Mouse (Mus musculus) neural tube, embryonic 12.5 days (tissue): ENCODE results near the gene Usp39. TPM values are rescaled to one million over a fixed set of nuclear protein-coding genes. Genes with fewer than 3 reads are reported as not detected.

Source experiments
- ATAC-seq: fragments of 200-750 bp; cut with Nextera tagmentation; 2 replicates; pipeline ENCODE4 v1.8.0; 2017; ENCODE audit warnings: low read depth, mild to moderate bottlenecking, moderate TSS enrichment, moderate library complexity; ENCODE audit not compliant: low FRiP score
- H3K27ac ChIP-seq: fragments of 300-500 bp; sonication (generic); 2 replicates; pipeline ENCODE4 v1.5.1; 2016
- H3K27me3 ChIP-seq: fragments of 300-500 bp; sonication (generic); replicated peaks from 2 replicates; pipeline ENCODE4 v1.6.1; 2016; ENCODE audit warnings: mild to moderate bottlenecking
- H3K36me3 ChIP-seq: fragments of 300-500 bp; sonication (generic); 2 replicates; pipeline ENCODE4 v1.6.1; 2016; ENCODE audit warnings: mild to moderate bottlenecking
- H3K4me1 ChIP-seq: fragments of 300-500 bp; sonication (generic); 2 replicates; pipeline ENCODE4 v1.6.1; 2016
- H3K4me2 ChIP-seq: fragments of 300-500 bp; sonication (generic); replicated peaks from 2 replicates; pipeline ENCODE4 v1.6.1; 2016; ENCODE audit warnings: mild to moderate bottlenecking
- H3K4me3 ChIP-seq: fragments of 300-500 bp; sonication (generic); 2 replicates; pipeline ENCODE4 v1.5.1; 2016
- H3K9ac ChIP-seq: fragments of 300-500 bp; sonication (generic); 2 replicates; pipeline ENCODE4 v1.6.1; 2016; ENCODE audit warnings: mild to moderate bottlenecking
- H3K9me3 ChIP-seq: fragments of 300-500 bp; sonication (generic); 2 replicates; pipeline ENCODE4 v1.6.1; 2016; ENCODE audit warnings: mild to moderate bottlenecking
- WGBS: fragments of 180-500 bp; shearing (Covaris S2); methylation state at CpG from one replicate; pipeline ENCODE4 v1.1.7; 2016; 5-methylcytosine and 5-hydroxymethylcytosine counted together
- polyA plus RNA-seq: library from polyadenylated mRNA; unstranded; fragments of >200 nt; fragmentation: Nextera tagmentation; extraction: Ambion mirVana; gene quantifications from 2 replicates; pipeline ENCODE4 v1.2.1, GENCODE M21; 2016

Gene Usp39
- polyA plus RNA-seq, 1 experiment from 2014 or later, result 63.7 TPM

GRCm38 (mm10) chr6:72345633-72346032, 649 bp upstream of the Usp39 start:
- WGBS, result 56% methylated on average over 6 of the region's 6 CpGs
- no peaks in the 10 kb centered on the region for H3K9me3 ChIP-seq
- no peak for ATAC-seq
- no peak overlapping the region for H3K27ac ChIP-seq
- H3K4me2 ChIP-seq, result peak overlapping the region; percentile 75
- H3K36me3 ChIP-seq, result peaks cover 30% of the 10 kb centered on the region
- H3K9ac ChIP-seq, result no peak overlapping the region
- H3K4me3 ChIP-seq, result peak overlapping the region; percentile 80
- no peaks in the 10 kb centered on the region for H3K27me3 ChIP-seq
- peaks cover 34% of the 10 kb centered on the region for H3K4me1 ChIP-seq

GRCm38 (mm10) chr6:72344396-72345073, 449 bp downstream of the Usp39 start:
- no peaks in the 10 kb centered on the region for H3K9me3 ChIP-seq
- peaks cover 34% of the 10 kb centered on the region for H3K4me1 ChIP-seq
- ATAC-seq, result peak; percentile 55
- peak overlapping the region; percentile 75 for H3K4me2 ChIP-seq
- H3K4me3 ChIP-seq, result peak overlapping the region; percentile 80
- H3K27me3 ChIP-seq, result no peaks in the 10 kb centered on the region
- peak overlapping the region; percentile 89 for H3K9ac ChIP-seq
- WGBS, result under 1% methylated on average over 42 of the region's 42 CpGs
- H3K27ac ChIP-seq, result no peak overlapping the region
- peaks cover 24% of the 10 kb centered on the region for H3K36me3 ChIP-seq

GRCm38 (mm10) chr6:72340481-72340880, 4.5 kb downstream of the Usp39 start:
- H3K9me3 ChIP-seq, result no peaks in the 10 kb centered on the region
- H3K4me3 ChIP-seq, result no peak overlapping the region
- H3K27ac ChIP-seq, result no peak overlapping the region
- H3K27me3 ChIP-seq, result no peaks in the 10 kb centered on the region
- no peak overlapping the region for H3K4me2 ChIP-seq
- 80% methylated on average over 2 of the region's 2 CpGs for WGBS
- peaks cover 11% of the 10 kb centered on the region for H3K4me1 ChIP-seq
- no peak for ATAC-seq
- H3K36me3 ChIP-seq, result peaks cover 51% of the 10 kb centered on the region
- no peak overlapping the region for H3K9ac ChIP-seq

GRCm38 (mm10) chr6:72333111-72333510, 11.9 kb downstream of the Usp39 start:
- H3K9me3 ChIP-seq, result no peaks in the 10 kb centered on the region
- ATAC-seq, result no peak
- no peaks in the 10 kb centered on the region for H3K27me3 ChIP-seq
- H3K4me2 ChIP-seq, result no peak overlapping the region
- H3K4me1 ChIP-seq, result no peaks in the 10 kb centered on the region
- H3K4me3 ChIP-seq, result no peak overlapping the region
- 85% methylated on average over 5 of the region's 5 CpGs for WGBS
- H3K27ac ChIP-seq, result no peak overlapping the region
- peaks cover 90% of the 10 kb centered on the region for H3K36me3 ChIP-seq
- H3K9ac ChIP-seq, result no peak overlapping the region

GRCm38 (mm10) chr6:72330133-72330532, 14.9 kb downstream of the Usp39 start:
- no peak for ATAC-seq
- Histone ChIP-seq H3K9ac (no peak overlapping the region), H3K4me3 (no peak overlapping the region), H3K4me2 (no peak overlapping the region), H3K27ac (no peak overlapping the region), H3K4me1 (no peaks in the 10 kb centered on the region), H3K27me3 (no peaks in the 10 kb centered on the region), H3K9me3 (no peaks in the 10 kb centered on the region), H3K36me3 (peaks cover 86% of the 10 kb centered on the region)
- WGBS, result 99% methylated on average over 4 of the region's 4 CpGs

- ATAC-seq, result no peak
- Histone ChIP-seq H3K4me2 (no peak overlapping the region), H3K27me3 (no peaks in the 10 kb centered on the region), H3K4me1 (no peaks in the 10 kb centered on the region), H3K27ac (no peak overlapping the region), H3K36me3 (peaks cover 87% of the 10 kb centered on the region), H3K9me3 (no peaks in the 10 kb centered on the region), H3K9ac (no peak overlapping the region), H3K4me3 (no peak overlapping the region)
- 97% methylated on average over 5 of the region's 5 CpGs for WGBS
These were observed 16.0 kb downstream of the Usp39 start for GRCm38 (mm10) chr6:72329019-72329418.

GRCm38 (mm10) chr6:72326274-72326673, 18.7 kb downstream of the Usp39 start:
- no peak overlapping the region for H3K4me3 ChIP-seq
- ATAC-seq, result no peak
- no peaks in the 10 kb centered on the region for H3K9me3 ChIP-seq
- no peak overlapping the region for H3K4me2 ChIP-seq
- no peak overlapping the region for H3K27ac ChIP-seq
- no peak overlapping the region for H3K9ac ChIP-seq
- no peaks in the 10 kb centered on the region for H3K4me1 ChIP-seq
- peaks cover 90% of the 10 kb centered on the region for H3K36me3 ChIP-seq
- WGBS, result 86% methylated on average over 6 of the region's 6 CpGs
- H3K27me3 ChIP-seq, result no peaks in the 10 kb centered on the region

- no peaks in the 10 kb centered on the region for H3K9me3 ChIP-seq
- 95% methylated on average over 6 of the region's 6 CpGs for WGBS
- no peak overlapping the region for H3K4me3 ChIP-seq
- no peak overlapping the region for H3K4me2 ChIP-seq
- no peaks in the 10 kb centered on the region for H3K27me3 ChIP-seq
- no peaks in the 10 kb centered on the region for H3K4me1 ChIP-seq
- no peak overlapping the region for H3K9ac ChIP-seq
- no peak for ATAC-seq
- H3K27ac ChIP-seq, result no peak overlapping the region
- H3K36me3 ChIP-seq, result peaks cover 91% of the 10 kb centered on the region
These were observed 21.0 kb downstream of the Usp39 start for GRCm38 (mm10) chr6:72323786-72324508.

GRCm38 (mm10) chr6:72322936-72323335, 22.0 kb downstream of the Usp39 start:
- Histone ChIP-seq H3K4me2 (no peak overlapping the region), H3K9ac (no peak overlapping the region), H3K4me1 (no peaks in the 10 kb centered on the region), H3K27ac (no peak overlapping the region), H3K36me3 (peaks cover 90% of the 10 kb centered on the region), H3K4me3 (no peak overlapping the region), H3K9me3 (no peaks in the 10 kb centered on the region), H3K27me3 (no peaks in the 10 kb centered on the region)
- WGBS, result 94% methylated on average over 3 of the region's 3 CpGs
- no peak for ATAC-seq

GRCm38 (mm10) chr6:72319019-72319418, 26.0 kb downstream of the Usp39 start:
- Histone ChIP-seq H3K9ac (no peak overlapping the region), H3K27me3 (no peaks in the 10 kb centered on the region), H3K27ac (no peak overlapping the region), H3K4me1 (no peaks in the 10 kb centered on the region), H3K9me3 (no peaks in the 10 kb centered on the region), H3K4me3 (no peak overlapping the region), H3K4me2 (no peak overlapping the region), H3K36me3 (peaks cover 71% of the 10 kb centered on the region)
- 86% methylated on average over 11 of the region's 11 CpGs for WGBS
- ATAC-seq, result no peak

- Histone ChIP-seq H3K36me3 (peaks cover 68% of the 10 kb centered on the region), H3K4me1 (no peaks in the 10 kb centered on the region), H3K4me2 (no peak overlapping the region), H3K4me3 (no peak overlapping the region), H3K27me3 (no peaks in the 10 kb centered on the region), H3K9ac (no peak overlapping the region), H3K9me3 (no peaks in the 10 kb centered on the region), H3K27ac (no peak overlapping the region)
- ATAC-seq, result no peak
- WGBS, result 82% methylated on average over 5 of the region's 5 CpGs
These were observed 26.5 kb downstream of the Usp39 start for GRCm38 (mm10) chr6:72318440-72318839.

- WGBS, result 78% methylated on average over 1 of the region's 1 CpGs
- Histone ChIP-seq H3K36me3 (peaks cover 62% of the 10 kb centered on the region), H3K4me2 (no peak overlapping the region), H3K9ac (no peak overlapping the region), H3K9me3 (no peaks in the 10 kb centered on the region), H3K27me3 (no peaks in the 10 kb centered on the region), H3K4me1 (no peaks in the 10 kb centered on the region), H3K27ac (no peak overlapping the region), H3K4me3 (no peak overlapping the region)
- ATAC-seq, result no peak
These were observed 28.9 kb downstream of the Usp39 start for GRCm38 (mm10) chr6:72316044-72316443.

- no peaks in the 10 kb centered on the region for H3K4me1 ChIP-seq
- peaks cover 55% of the 10 kb centered on the region for H3K36me3 ChIP-seq
- no peak overlapping the region for H3K9ac ChIP-seq
- WGBS, result 85% methylated on average over 2 of the region's 2 CpGs
- no peak overlapping the region for H3K4me2 ChIP-seq
- H3K9me3 ChIP-seq, result no peaks in the 10 kb centered on the region
- no peaks in the 10 kb centered on the region for H3K27me3 ChIP-seq
- no peak for ATAC-seq
- no peak overlapping the region for H3K27ac ChIP-seq
- no peak overlapping the region for H3K4me3 ChIP-seq
These were observed 29.6 kb downstream of the Usp39 start for GRCm38 (mm10) chr6:72315384-72315783.
